ENCODE assay signal across 27 mouse cellular contexts in genomic region chr5:76955474-76955873, GRCm38 (mm10). TPM values are rescaled to one million over a fixed set of nuclear protein-coding genes. Genes with fewer than 3 reads are reported as not detected.
A peak's percentile ranks its signal among the peaks of the same experiment; 100 is the strongest.
DNase-seq lines count a peak whose midpoint lies in the region; ATAC-seq and TF ChIP-seq lines count a peak whose summit lies in the region.
"Had no signal": no experiment of that assay in that cellular context is flagged by ENCODE, and none has a peak within 500 bp of the region (broad histone marks: within the 10 kb centered on the region; RNA-seq: fewer than 3 reads in every experiment).

No protein-coding gene starts in this region.

- H3K36me3 ChIP-seq in liver, adult 2 months (ENCODE audit: control insufficient read depth, insufficient read depth, low read length) = peaks cover 39% of the 10 kb centered on the region
- H3K36me3 ChIP-seq in liver, embryonic 12.5 days = peaks cover 72% of the 10 kb centered on the region
- peaks cover 28% of the 10 kb centered on the region for H3K36me3 ChIP-seq in stomach, embryonic 15.5 days
- H3K36me3 ChIP-seq in stomach, postnatal 0 days (ENCODE audit: control insufficient read depth, insufficient read depth, low read length) = peaks cover 18% of the 10 kb centered on the region

- H3K9ac ChIP-seq in liver, adult 2 months (ENCODE audit: low read depth, low read length) = peak overlapping the region; percentile 49
- no peak overlapping the region for H3K9ac ChIP-seq in liver, embryonic 12.5 days
- no peak overlapping the region for H3K9ac ChIP-seq in stomach, embryonic 15.5 days
- H3K9ac ChIP-seq in stomach, postnatal 0 days (ENCODE audit: low read length) = no peak overlapping the region
- H3K9ac ChIP-seq: embryonic facial prominence, embryonic 15.5 days; heart, embryonic 15.5 days; midbrain, embryonic 12.5 days had no signal

- H3K27me3 ChIP-seq in liver, adult 2 months (ENCODE audit: control insufficient read depth, insufficient read depth, low read length) = no peaks in the 10 kb centered on the region
- no peaks in the 10 kb centered on the region for H3K27me3 ChIP-seq in liver, embryonic 12.5 days (replicated peaks)
- no peaks in the 10 kb centered on the region for H3K27me3 ChIP-seq in stomach, embryonic 15.5 days (replicated peaks)
- no peaks in the 10 kb centered on the region for H3K27me3 ChIP-seq in stomach, postnatal 0 days (ENCODE audit: control insufficient read depth, insufficient read depth, low read length)
- H3K27me3 ChIP-seq: embryonic facial prominence, embryonic 15.5 days; heart, embryonic 15.5 days; midbrain, embryonic 12.5 days had no signal

- no peak overlapping the region for H3K4me3 ChIP-seq in gastrocnemius, adult 2 months
- no peak overlapping the region for H3K4me3 ChIP-seq in liver, adult 2 months (ENCODE audit: insufficient read depth, low read depth, low read length)
- no peak overlapping the region for H3K4me3 ChIP-seq in liver, embryonic 12.5 days
- no peak overlapping the region for H3K4me3 ChIP-seq in stomach, embryonic 15.5 days (replicated peaks)
- H3K4me3 ChIP-seq in stomach, postnatal 0 days (ENCODE audit: low read depth, low read length) = no peak overlapping the region
- no peak overlapping the region for H3K4me3 ChIP-seq in layer of hippocampus, adult 2 months
- H3K4me3 ChIP-seq: embryonic facial prominence, embryonic 15.5 days; heart, embryonic 15.5 days; hindbrain, embryonic 10.5 days; midbrain, embryonic 12.5 days had no signal

- 13% methylated on average over 4 of the region's 4 CpGs for WGBS in liver, adult 2 months
- WGBS in liver, embryonic 12.5 days (ENCODE audit: insufficient replicate concordance) = 71% methylated on average over 4 of the region's 4 CpGs
- 65% methylated on average over 4 of the region's 4 CpGs for WGBS in stomach, embryonic 15.5 days
- 50% methylated on average over 4 of the region's 4 CpGs for WGBS in stomach, postnatal 0 days

- no peak for TF ChIP-seq EP300 in stomach, postnatal 0 days (optimal IDR thresholded peaks at IDR 0.05)

- intact Hi-C loops in gastrocnemius, adult 2 months (cut with DNase I) = loop anchor here (5.0 kb wide), 1 partner anchor 33 kb away; no protein-coding TSS in a partner anchor
- intact Hi-C loops in gastrocnemius, postnatal 14 days (cut with DNase I; ENCODE audit: low total_unique reads) = no loop called here

- peak overlapping the region; percentile 99 for H3K27ac ChIP-seq in gastrocnemius, adult 2 months
- H3K27ac ChIP-seq in liver, adult 2 months (replicated peaks; ENCODE audit: insufficient read depth, low read depth, low read length) = peak overlapping the region; percentile 70
- no peak overlapping the region for H3K27ac ChIP-seq in liver, embryonic 12.5 days
- 0 out of 2 replicates have a peak overlapping the region, but pooled peaks have one; percentile 6 for H3K27ac ChIP-seq in stomach, embryonic 15.5 days
- no peak overlapping the region for H3K27ac ChIP-seq in stomach, postnatal 0 days (replicated peaks)
- H3K27ac ChIP-seq in layer of hippocampus, adult 2 months = no peak overlapping the region
- H3K27ac ChIP-seq: embryonic facial prominence, embryonic 15.5 days; hindbrain, embryonic 10.5 days; hindbrain, postnatal 0 days; midbrain, embryonic 12.5 days had no signal

- peaks cover 20% of the 10 kb centered on the region for H3K4me1 ChIP-seq in liver, adult 2 months (ENCODE audit: control insufficient read depth, insufficient read depth, low read length)
- H3K4me1 ChIP-seq in liver, embryonic 12.5 days = peaks cover 37% of the 10 kb centered on the region
- H3K4me1 ChIP-seq in stomach, embryonic 15.5 days = no peaks in the 10 kb centered on the region; the same call in 1 of the 2 replicates
- peaks cover 4% of the 10 kb centered on the region; the same call in 1 of the 2 replicates for H3K4me1 ChIP-seq in stomach, postnatal 0 days (replicated peaks; ENCODE audit: control insufficient read depth, insufficient read depth)

- ATAC-seq in liver, embryonic 12.5 days = no peak
- no peak for ATAC-seq in stomach, embryonic 15.5 days (ENCODE audit: insufficient read depth, low FRiP score, low read depth)
- ATAC-seq in stomach, postnatal 0 days (ENCODE audit: low FRiP score, low TSS enrichment) = no peak
- ATAC-seq: forebrain, embryonic 16.5 days; hindbrain, postnatal 0 days had no signal

- H3K4me2 ChIP-seq in liver, embryonic 12.5 days = no peak overlapping the region
- no peak overlapping the region for H3K4me2 ChIP-seq in stomach, embryonic 15.5 days
- H3K4me2 ChIP-seq in stomach, postnatal 0 days (replicated peaks; ENCODE audit: low read depth) = no peak overlapping the region
- H3K4me2 ChIP-seq: embryonic facial prominence, embryonic 15.5 days; heart, embryonic 15.5 days; midbrain, embryonic 12.5 days had no signal

- peaks cover 8% of the 10 kb centered on the region; the same call in 1 of the 2 replicates for H3K79me2 ChIP-seq in liver, adult 2 months (ENCODE audit: control insufficient read depth, insufficient read depth, low read length)

- no peak for TF ChIP-seq POLR2A in liver, adult 2 months (IDR thresholded peaks at IDR 0.05; ENCODE audit: extremely low read depth, insufficient read depth, low read length)

- DNase-seq in gastrocnemius, adult 2 months = no peak
- no peak for DNase-seq in gastrocnemius, postnatal 14 days
- DNase-seq in liver, adult 2 months (ENCODE audit: extremely low read depth, low read depth, low spot score) = peak; percentile 95
- DNase-seq in stomach, postnatal 0 days (ENCODE audit: low spot score) = no peak
- no peak for DNase-seq in layer of hippocampus, adult 11-12 months (ENCODE audit: low spot score)
- DNase-seq in layer of hippocampus, adult 2 months (ENCODE audit: low spot score in 2 of 2) = no peak
- DNase-seq: cerebellum, adult 18-20 months; cerebellum, postnatal 25 days; kidney, adult 2 months; kidney, postnatal 10 days; retina, postnatal 1 day; thymus, postnatal 14 days had no signal

- TF ChIP-seq CTCF in gastrocnemius, adult 2 months (IDR thresholded peaks at IDR 0.05) = no peak
- TF ChIP-seq CTCF in liver, adult 2 months (IDR thresholded peaks at IDR 0.05; ENCODE audit: low read depth, low read length) = no peak
- TF ChIP-seq CTCF in stomach, postnatal 0 days (IDR thresholded peaks at IDR 0.05; ENCODE audit: low read depth) = no peak
- TF ChIP-seq CTCF in layer of hippocampus, adult 2 months (conservative IDR thresholded peaks at IDR 0.05) = no peak

- H3K9me3 ChIP-seq in liver, embryonic 12.5 days (replicated peaks) = no peaks in the 10 kb centered on the region
- no peaks in the 10 kb centered on the region for H3K9me3 ChIP-seq in stomach, embryonic 15.5 days
- H3K9me3 ChIP-seq in stomach, postnatal 0 days (ENCODE audit: control insufficient read depth, low read length) = no peaks in the 10 kb centered on the region
- H3K9me3 ChIP-seq: embryonic facial prominence, embryonic 15.5 days; heart, embryonic 15.5 days; hindbrain, embryonic 10.5 days; midbrain, embryonic 12.5 days had no signal

RNA-seq across cellular contexts. Expression of gene Ppat, which starts 4.1 kb away (rescaled TPM):
- 10 to 100 TPM; 21.2 to 21.8 TPM for total RNA-seq in gastrocnemius, adult 2 months (2021)
- total RNA-seq in gastrocnemius, postnatal 14 days (2021) = 10 to 100 TPM; 22.0 to 29.8 TPM
- 22.8 and 30.3 TPM in 2 replicates for total RNA-seq in liver, adult 2 months (2014; rRNA removed)
- 5.3 and 6.4 TPM in 2 replicates for polyA plus RNA-seq in liver, adult 2 months (2012; rRNA removed)
- polyA plus RNA-seq in liver, embryonic 12.5 days (2016; fragmentation: Nextera tagmentation; extraction: Ambion mirVana) = 49.0 and 49.2 TPM in 2 replicates
- 27.0 and 27.6 TPM in 2 replicates for polyA plus RNA-seq in stomach, embryonic 15.5 days (2015; fragmentation: Nextera tagmentation; extraction: Ambion mirVana)
- polyA plus RNA-seq in stomach, postnatal 0 days (2015; fragmentation: Nextera tagmentation; extraction: Ambion mirVana) = 12.4 and 12.5 TPM in 2 replicates
- total RNA-seq in layer of hippocampus, adult 2 months (2021) = 10 to 100 TPM; 15.7 to 17.8 TPM

RNA-seq across cellular contexts. Expression of gene Paics, which starts 4.4 kb away (rescaled TPM):
- 100 to 1,000 TPM; 129 to 139 TPM for total RNA-seq in gastrocnemius, adult 2 months (2021)
- total RNA-seq in gastrocnemius, postnatal 14 days (2021) = 100 to 1,000 TPM; 129 to 152 TPM
- 303 and 359 TPM in 2 replicates for total RNA-seq in liver, adult 2 months (2014; rRNA removed)
- 165 and 187 TPM in 2 replicates for polyA plus RNA-seq in liver, adult 2 months (2012; rRNA removed)
- 246 and 250 TPM in 2 replicates for polyA plus RNA-seq in liver, embryonic 12.5 days (2016; fragmentation: Nextera tagmentation; extraction: Ambion mirVana)
- 220 and 231 TPM in 2 replicates for polyA plus RNA-seq in stomach, embryonic 15.5 days (2015; fragmentation: Nextera tagmentation; extraction: Ambion mirVana)
- polyA plus RNA-seq in stomach, postnatal 0 days (2015; fragmentation: Nextera tagmentation; extraction: Ambion mirVana) = 91.7 and 94.4 TPM in 2 replicates
- total RNA-seq in layer of hippocampus, adult 2 months (2021) = 10 to 100 TPM; 90.4 to 92.5 TPM

RNA-seq across cellular contexts. Expression of gene Srp72, which starts 19.0 kb away (rescaled TPM):
- 10 to 100 TPM; 46.6 to 55.9 TPM for total RNA-seq in gastrocnemius, adult 2 months (2021)
- 10 to 100 TPM; 57.7 to 63.8 TPM for total RNA-seq in gastrocnemius, postnatal 14 days (2021)
- 43.4 and 43.5 TPM in 2 replicates for total RNA-seq in liver, adult 2 months (2014; rRNA removed)
- 18.4 and 23.1 TPM in 2 replicates for polyA plus RNA-seq in liver, adult 2 months (2012; rRNA removed)
- 58.9 and 61.9 TPM in 2 replicates for polyA plus RNA-seq in liver, embryonic 12.5 days (2016; fragmentation: Nextera tagmentation; extraction: Ambion mirVana)
- polyA plus RNA-seq in stomach, embryonic 15.5 days (2015; fragmentation: Nextera tagmentation; extraction: Ambion mirVana) = 89.4 and 94.1 TPM in 2 replicates
- 47.1 and 49.2 TPM in 2 replicates for polyA plus RNA-seq in stomach, postnatal 0 days (2015; fragmentation: Nextera tagmentation; extraction: Ambion mirVana)
- 100 to 1,000 TPM; 104 to 111 TPM for total RNA-seq in layer of hippocampus, adult 2 months (2021)

RNA-seq across cellular contexts. Expression of gene Arl9, which starts 48.4 kb away (rescaled TPM):
- not detected for total RNA-seq in gastrocnemius, adult 2 months (2021)
- not detected for total RNA-seq in gastrocnemius, postnatal 14 days (2021)
- not detected in 2 replicates for total RNA-seq in liver, adult 2 months (2014; rRNA removed)
- polyA plus RNA-seq in liver, adult 2 months (2012; rRNA removed) = 0.33 TPM in 1 of 2 replicates, not detected in the other
- polyA plus RNA-seq in liver, embryonic 12.5 days (2016; fragmentation: Nextera tagmentation; extraction: Ambion mirVana) = not detected in 2 replicates
- polyA plus RNA-seq in stomach, embryonic 15.5 days (2015; fragmentation: Nextera tagmentation; extraction: Ambion mirVana) = 0.54 TPM in 1 of 2 replicates, not detected in the other
- polyA plus RNA-seq in stomach, postnatal 0 days (2015; fragmentation: Nextera tagmentation; extraction: Ambion mirVana) = not detected in 2 replicates
- total RNA-seq in layer of hippocampus, adult 2 months (2021) = 1 to 10 TPM in 1 of 2 experiments, not detected in 1; 1.0 TPM
- total RNA-seq: adrenal gland, postnatal 4 days; gastrocnemius, postnatal 4 days; hindbrain, postnatal 0 days; layer of hippocampus, postnatal 10 days; left cerebral cortex, adult 8-10 months; monocyte, adult 5-6 weeks had no signal
- polyA plus RNA-seq: embryonic facial prominence, embryonic 15.5 days; forebrain, embryonic 16.5 days; heart, embryonic 15.5 days; hindbrain, embryonic 10.5 days; hindbrain, postnatal 0 days; limb, embryonic 11.5 days; midbrain, embryonic 12.5 days; neural tube, embryonic 11.5 days had no signal

RNA-seq across cellular contexts. Expression of gene Aasdh, which starts 50.2 kb away (rescaled TPM):
- 10 to 100 TPM in 1 of 2 experiments, 1 to 10 TPM in 1; 9.6 to 12.9 TPM for total RNA-seq in gastrocnemius, adult 2 months (2021)
- 1 to 10 TPM; 7.9 to 8.4 TPM for total RNA-seq in gastrocnemius, postnatal 14 days (2021)
- total RNA-seq in liver, adult 2 months (2014; rRNA removed) = 9.3 and 14.3 TPM in 2 replicates
- polyA plus RNA-seq in liver, adult 2 months (2012; rRNA removed) = 7.8 and 9.7 TPM in 2 replicates
- polyA plus RNA-seq in liver, embryonic 12.5 days (2016; fragmentation: Nextera tagmentation; extraction: Ambion mirVana) = 12.5 and 13.0 TPM in 2 replicates
- polyA plus RNA-seq in stomach, embryonic 15.5 days (2015; fragmentation: Nextera tagmentation; extraction: Ambion mirVana) = 14.5 and 16.7 TPM in 2 replicates
- polyA plus RNA-seq in stomach, postnatal 0 days (2015; fragmentation: Nextera tagmentation; extraction: Ambion mirVana) = 7.0 and 7.4 TPM in 2 replicates
- 10 to 100 TPM; 27.9 to 28.9 TPM for total RNA-seq in layer of hippocampus, adult 2 months (2021)

Comparison
In these comparisons a context has a peak if more than half of its experiments do, and no peak if none do; other contexts are left out.
1. H3K27ac ChIP-seq: peak in gastrocnemius, adult 2 months (single experiment), liver, adult 2 months (single experiment) and stomach, embryonic 15.5 days (single experiment); none in liver, embryonic 12.5 days (single experiment), stomach, postnatal 0 days (single experiment) and layer of hippocampus, adult 2 months (single experiment).